Mouse (Mus musculus): ENCODE results near the gene Magi1. TPM values are rescaled to one million over a fixed set of nuclear protein-coding genes. Genes with fewer than 3 reads are reported as not detected.

Gene Magi1
- polyA plus RNA-seq, 1 experiment from 2014 or later: 25.3 TPM

DNA sequence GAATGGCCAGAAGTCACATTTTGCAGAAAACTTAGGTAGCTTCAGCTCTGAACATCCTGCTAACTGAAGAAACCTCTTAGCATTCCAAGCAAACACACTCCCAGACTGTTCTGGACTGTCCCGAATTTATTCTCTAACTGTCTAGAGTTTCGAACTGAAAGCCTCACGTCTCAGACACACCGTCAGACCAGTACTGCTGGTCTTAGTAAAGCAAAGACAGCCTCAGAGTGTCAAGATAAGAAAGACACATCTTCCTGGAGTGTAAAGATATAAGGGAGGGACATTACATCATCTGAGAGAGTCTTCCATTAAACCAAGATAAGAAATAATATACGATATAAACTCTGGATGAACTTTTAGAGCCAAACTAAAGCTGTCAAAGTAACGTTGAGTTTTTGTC lies 158.6 kb downstream of the Magi1 start:
- Histone ChIP-seq H3K9me3 (ENCODE audit: control insufficient read depth, low read length) (no peaks in the 10 kb centered on the region), H3K4me1 (replicated peaks; ENCODE audit: control insufficient read depth, insufficient read depth, low read length) (0 out of 2 replicates have a peak, but pooled peaks cover 4% of the 10 kb centered on the region), H3K4me3 (replicated peaks; ENCODE audit: low read length) (no peak overlapping the region), H3K27ac (no peak overlapping the region), H3K9ac (no peak overlapping the region), H3K36me3 (replicated peaks; ENCODE audit: control insufficient read depth, insufficient read depth) (no peaks in the 10 kb centered on the region), H3K4me2 (replicated peaks) (no peak overlapping the region), H3K27me3 (ENCODE audit: control insufficient read depth, insufficient read depth, low read length) (no peaks in the 10 kb centered on the region)
- DNase-seq (ENCODE audit: low spot score) (no peak), ATAC-seq (ENCODE audit: low FRiP score) (no peak)
- WGBS: 87% methylated on average over 6 of the region's 6 CpGs

DNA sequence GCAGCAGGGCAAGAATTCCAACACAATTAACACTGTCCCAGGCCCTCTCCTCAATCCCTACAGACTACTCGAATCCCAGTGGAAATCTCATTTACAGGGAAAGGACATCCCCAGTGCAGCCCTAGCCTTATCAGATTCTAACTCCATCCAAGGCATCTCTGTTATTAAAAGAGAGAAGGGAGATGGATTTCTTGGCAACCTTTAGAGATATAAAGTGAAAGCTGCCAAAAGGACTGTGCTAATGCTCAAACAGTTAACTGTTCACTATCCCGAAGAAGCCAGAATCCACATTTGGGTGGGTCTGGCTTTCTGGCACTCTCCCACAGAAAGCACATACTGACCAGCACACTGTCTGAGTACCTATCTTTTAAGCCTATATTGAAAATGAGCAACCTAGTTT lies 159.4 kb downstream of the Magi1 start:
- WGBS: 65% methylated on average over 2 of the region's 2 CpGs
- no peak overlapping the region for H3K4me3 ChIP-seq (replicated peaks; ENCODE audit: low read length)
- no peak for ATAC-seq (ENCODE audit: low FRiP score)
- H3K27ac ChIP-seq: no peak overlapping the region
- H3K9ac ChIP-seq: no peak overlapping the region
- 0 out of 2 replicates have a peak, but pooled peaks cover 4% of the 10 kb centered on the region for H3K4me1 ChIP-seq (replicated peaks; ENCODE audit: control insufficient read depth, insufficient read depth, low read length)
- no peaks in the 10 kb centered on the region for H3K27me3 ChIP-seq (ENCODE audit: control insufficient read depth, insufficient read depth, low read length)
- no peaks in the 10 kb centered on the region for H3K9me3 ChIP-seq (ENCODE audit: control insufficient read depth, low read length)
- no peak for DNase-seq (ENCODE audit: low spot score)
- no peak overlapping the region for H3K4me2 ChIP-seq (replicated peaks)
- no peaks in the 10 kb centered on the region for H3K36me3 ChIP-seq (replicated peaks; ENCODE audit: control insufficient read depth, insufficient read depth)

DNA sequence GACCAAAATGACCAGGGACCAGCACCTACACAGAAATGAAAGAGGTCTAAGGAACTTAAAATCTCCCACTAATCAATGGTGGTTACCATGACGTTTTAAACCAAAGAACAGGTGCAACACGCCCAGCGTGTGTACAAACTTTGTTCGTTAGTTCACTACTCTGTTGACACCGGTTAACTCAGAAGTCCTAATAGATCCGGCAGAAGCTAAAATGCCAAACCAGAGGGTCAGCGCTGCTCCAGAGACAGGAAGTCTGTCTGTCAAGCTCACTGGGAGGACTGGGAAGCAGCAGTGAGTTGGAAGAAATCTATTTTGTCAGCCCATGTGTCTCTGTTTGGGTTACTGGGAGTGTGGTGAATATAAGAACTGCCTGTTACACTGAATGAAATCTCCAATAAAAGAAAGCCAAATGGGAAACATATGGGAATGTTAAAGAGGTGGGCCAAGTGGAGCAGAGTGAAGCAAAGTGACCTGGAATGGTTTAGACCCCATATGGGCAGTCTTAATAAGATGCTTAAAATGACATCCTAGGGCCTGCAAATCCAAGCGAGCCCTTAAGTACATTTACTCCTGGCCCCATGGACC lies 161.1 kb downstream of the Magi1 start:
- Histone ChIP-seq H3K4me1 (replicated peaks; ENCODE audit: control insufficient read depth, insufficient read depth, low read length) (no peaks in the 10 kb centered on the region), H3K27me3 (ENCODE audit: control insufficient read depth, insufficient read depth, low read length) (no peaks in the 10 kb centered on the region), H3K9me3 (ENCODE audit: control insufficient read depth, low read length) (no peaks in the 10 kb centered on the region), H3K4me3 (replicated peaks; ENCODE audit: low read length) (no peak overlapping the region), H3K4me2 (replicated peaks) (no peak overlapping the region), H3K27ac (no peak overlapping the region), H3K36me3 (replicated peaks; ENCODE audit: control insufficient read depth, insufficient read depth) (no peaks in the 10 kb centered on the region), H3K9ac (no peak overlapping the region)
- no peak for DNase-seq (ENCODE audit: low spot score)
- WGBS: 81% methylated on average over 8 of the region's 8 CpGs
- no peak for ATAC-seq (ENCODE audit: low FRiP score)

DNA sequence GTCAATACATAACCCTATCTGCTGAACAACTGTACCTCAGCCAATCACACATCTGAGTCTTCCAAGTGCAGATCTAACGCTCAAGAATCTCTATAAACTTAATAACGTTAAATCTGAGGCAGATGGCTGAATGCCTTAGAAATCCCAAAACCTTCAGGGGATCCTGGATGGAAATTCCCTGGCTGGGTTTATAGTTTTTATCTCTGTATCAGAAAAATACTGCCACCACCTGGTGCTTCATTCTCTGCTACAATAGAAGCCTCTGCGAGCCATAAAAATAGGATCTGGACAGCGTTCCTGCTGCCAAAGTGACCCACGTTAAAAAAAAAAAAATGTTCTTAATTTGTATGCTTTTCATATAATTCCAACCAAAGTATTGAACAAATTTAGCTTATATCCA lies 162.2 kb downstream of the Magi1 start:
- Histone ChIP-seq H3K4me3 (replicated peaks; ENCODE audit: low read length) (no peak overlapping the region), H3K4me2 (replicated peaks) (no peak overlapping the region), H3K9ac (no peak overlapping the region), H3K27me3 (ENCODE audit: control insufficient read depth, insufficient read depth, low read length) (no peaks in the 10 kb centered on the region), H3K4me1 (replicated peaks; ENCODE audit: control insufficient read depth, insufficient read depth, low read length) (no peaks in the 10 kb centered on the region), H3K36me3 (replicated peaks; ENCODE audit: control insufficient read depth, insufficient read depth) (no peaks in the 10 kb centered on the region), H3K9me3 (ENCODE audit: control insufficient read depth, low read length) (no peaks in the 10 kb centered on the region), H3K27ac (no peak overlapping the region)
- DNase-seq (ENCODE audit: low spot score) (no peak), ATAC-seq (ENCODE audit: low FRiP score) (no peak)
- 60% methylated on average over 5 of the region's 5 CpGs for WGBS

DNA sequence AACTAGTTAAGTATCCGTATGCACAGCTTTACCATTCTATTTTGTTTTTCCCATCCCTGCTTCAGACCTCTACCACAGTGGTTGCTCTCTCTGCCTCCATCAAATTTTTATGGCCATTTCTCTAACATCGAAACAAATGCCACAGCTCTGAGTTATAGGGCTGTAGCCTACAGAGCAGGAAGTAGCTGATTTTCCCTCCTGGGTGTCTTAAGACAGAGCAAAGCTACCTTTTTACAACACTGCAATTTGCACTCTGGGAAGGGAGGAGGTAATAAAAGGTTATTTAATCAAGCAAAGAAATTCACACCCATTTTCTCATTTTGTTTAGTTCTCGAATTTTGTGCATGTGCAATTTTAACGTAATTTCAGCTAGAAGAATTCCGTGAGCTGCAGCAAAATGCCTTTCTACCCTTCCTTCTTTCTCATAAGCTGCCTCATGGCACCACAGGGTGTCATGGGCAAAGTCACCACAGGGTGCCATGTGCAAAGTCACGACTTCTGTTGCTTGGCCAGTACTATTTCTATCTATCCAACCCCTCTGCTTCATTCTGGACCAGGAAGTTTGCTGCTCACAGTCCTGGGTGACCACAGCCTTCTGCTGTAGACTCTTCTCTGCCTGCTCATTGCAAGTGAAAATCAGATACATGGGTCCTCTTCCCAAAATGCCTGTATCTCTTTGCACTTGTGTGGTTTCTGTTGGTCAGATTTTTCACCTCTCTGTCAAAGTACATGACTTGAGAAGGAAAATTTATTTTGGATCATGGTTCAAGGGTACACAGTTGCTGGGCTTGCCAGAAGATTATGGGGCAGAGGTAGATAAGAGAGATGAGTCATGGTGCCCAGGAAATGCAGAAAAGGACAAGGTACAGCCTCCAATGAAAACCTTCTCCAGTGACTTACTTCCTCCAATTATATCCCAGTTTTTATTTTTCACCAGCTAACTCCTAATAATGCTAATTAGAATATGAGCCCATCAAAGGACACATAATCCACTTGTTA lies 167.0 kb downstream of the Magi1 start:
- Histone ChIP-seq H3K9ac (no peak overlapping the region), H3K4me1 (replicated peaks; ENCODE audit: control insufficient read depth, insufficient read depth, low read length) (no peaks in the 10 kb centered on the region), H3K36me3 (replicated peaks; ENCODE audit: control insufficient read depth, insufficient read depth) (no peaks in the 10 kb centered on the region), H3K4me2 (replicated peaks) (no peak overlapping the region), H3K27ac (no peak overlapping the region), H3K4me3 (replicated peaks; ENCODE audit: low read length) (no peak overlapping the region), H3K9me3 (ENCODE audit: control insufficient read depth, low read length) (no peaks in the 10 kb centered on the region), H3K27me3 (ENCODE audit: control insufficient read depth, insufficient read depth, low read length) (no peaks in the 10 kb centered on the region)
- DNase-seq (ENCODE audit: low spot score) (no peak), ATAC-seq (ENCODE audit: low FRiP score) (no peak)
- WGBS: 84% methylated on average over 6 of the region's 6 CpGs

DNA sequence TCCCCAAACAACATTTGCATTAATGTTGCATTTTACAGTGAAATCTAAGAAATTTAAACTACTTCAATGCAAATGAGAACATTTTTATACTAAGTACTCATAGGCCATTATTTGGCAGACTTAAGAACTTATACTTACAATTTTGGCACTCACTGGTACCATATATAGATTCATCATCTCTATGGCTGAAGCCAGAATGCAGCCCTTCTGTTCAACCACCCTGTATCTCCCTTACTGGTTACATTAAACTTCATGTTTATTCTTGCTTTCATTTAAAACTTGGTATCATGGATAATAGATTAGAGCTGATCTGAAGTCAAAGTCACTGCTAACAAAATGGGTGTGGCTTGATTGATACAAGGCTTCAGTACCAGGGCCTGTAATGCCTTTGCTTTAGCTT lies 171.9 kb downstream of the Magi1 start:
- no peak for DNase-seq (ENCODE audit: low spot score)
- H3K27me3 ChIP-seq (ENCODE audit: control insufficient read depth, insufficient read depth, low read length): no peaks in the 10 kb centered on the region
- H3K9ac ChIP-seq: no peak overlapping the region
- no peak overlapping the region for H3K4me2 ChIP-seq (replicated peaks)
- H3K27ac ChIP-seq: no peak overlapping the region
- H3K4me1 ChIP-seq (replicated peaks; ENCODE audit: control insufficient read depth, insufficient read depth, low read length): no peaks in the 10 kb centered on the region; the same call in 1 of the 2 replicates
- H3K4me3 ChIP-seq (replicated peaks; ENCODE audit: low read length): no peak overlapping the region
- H3K9me3 ChIP-seq (ENCODE audit: control insufficient read depth, low read length): no peaks in the 10 kb centered on the region
- H3K36me3 ChIP-seq (replicated peaks; ENCODE audit: control insufficient read depth, insufficient read depth): no peaks in the 10 kb centered on the region
- ATAC-seq (ENCODE audit: low FRiP score): no peak

DNA sequence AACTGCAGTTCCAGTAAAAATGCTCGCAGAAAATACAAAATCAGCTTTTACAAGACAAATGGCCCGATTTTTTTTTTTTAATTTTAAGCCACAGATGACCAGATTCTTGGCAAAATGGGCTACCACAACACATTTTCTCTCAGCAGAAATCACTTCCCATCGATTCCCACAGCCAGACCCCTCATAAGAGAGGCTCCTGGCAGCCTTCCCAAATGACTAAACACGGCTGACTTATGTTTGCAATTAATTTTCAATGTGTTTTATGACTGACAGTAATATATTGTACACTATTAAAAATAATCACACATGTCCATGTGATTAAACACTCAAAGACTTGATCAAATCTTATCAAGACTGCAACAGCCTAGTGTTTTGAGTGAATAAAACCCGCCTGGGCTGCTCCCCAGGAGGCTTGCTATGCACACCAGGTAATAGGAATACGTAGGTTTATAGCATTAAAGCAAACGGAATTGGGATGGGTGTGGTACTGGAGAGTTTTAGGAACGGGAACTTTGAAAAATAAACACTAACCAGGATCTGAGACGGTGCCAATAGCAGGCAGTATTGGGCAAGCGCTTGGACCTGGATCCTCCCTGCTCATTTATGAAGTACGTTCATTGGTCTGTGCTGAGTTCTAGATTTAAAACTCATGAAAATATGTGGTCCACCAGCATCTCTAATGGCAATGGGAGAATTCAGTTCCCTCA lies 176.2 kb downstream of the Magi1 start:
- Histone ChIP-seq H3K27me3 (ENCODE audit: control insufficient read depth, insufficient read depth, low read length) (no peaks in the 10 kb centered on the region), H3K9ac (no peak overlapping the region), H3K9me3 (ENCODE audit: control insufficient read depth, low read length) (no peaks in the 10 kb centered on the region), H3K27ac (no peak overlapping the region), H3K4me3 (replicated peaks; ENCODE audit: low read length) (no peak overlapping the region), H3K36me3 (replicated peaks; ENCODE audit: control insufficient read depth, insufficient read depth) (no peaks in the 10 kb centered on the region), H3K4me2 (replicated peaks) (no peak overlapping the region), H3K4me1 (replicated peaks; ENCODE audit: control insufficient read depth, insufficient read depth, low read length) (peaks cover 3% of the 10 kb centered on the region)
- ATAC-seq (ENCODE audit: low FRiP score): no peak
- 65% methylated on average over 11 of the region's 11 CpGs for WGBS
- DNase-seq (ENCODE audit: low spot score): no peak

DNA sequence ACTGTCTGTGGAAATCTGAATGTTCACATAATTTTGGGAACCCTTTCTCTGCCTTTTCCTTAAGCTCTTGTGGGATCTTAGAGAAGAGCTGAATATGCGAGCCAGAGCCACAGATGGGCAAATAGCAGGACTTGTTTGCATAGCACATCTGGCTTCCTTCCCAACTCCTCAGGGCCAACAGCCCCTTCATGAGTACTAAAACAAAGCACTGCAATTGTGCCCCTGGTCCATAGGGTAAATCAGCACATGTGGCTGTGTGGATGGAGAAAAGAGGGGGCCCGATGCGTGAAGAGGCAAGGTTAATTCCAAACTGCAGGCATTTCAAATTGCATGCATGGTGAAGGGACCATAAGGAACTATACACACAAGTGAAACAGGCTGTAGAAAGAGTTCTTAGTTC lies 180.1 kb downstream of the Magi1 start:
- no peak overlapping the region for H3K27ac ChIP-seq
- WGBS: 58% methylated on average over 3 of the region's 3 CpGs
- H3K27me3 ChIP-seq (ENCODE audit: control insufficient read depth, insufficient read depth, low read length): no peaks in the 10 kb centered on the region
- ATAC-seq (ENCODE audit: low FRiP score): no peak
- no peak for DNase-seq (ENCODE audit: low spot score)
- no peak overlapping the region for H3K9ac ChIP-seq
- H3K4me2 ChIP-seq (replicated peaks): no peak overlapping the region
- no peaks in the 10 kb centered on the region for H3K9me3 ChIP-seq (ENCODE audit: control insufficient read depth, low read length)
- no peak overlapping the region for H3K4me3 ChIP-seq (replicated peaks; ENCODE audit: low read length)
- peaks cover 3% of the 10 kb centered on the region for H3K4me1 ChIP-seq (replicated peaks; ENCODE audit: control insufficient read depth, insufficient read depth, low read length)
- H3K36me3 ChIP-seq (replicated peaks; ENCODE audit: control insufficient read depth, insufficient read depth): no peaks in the 10 kb centered on the region

DNA sequence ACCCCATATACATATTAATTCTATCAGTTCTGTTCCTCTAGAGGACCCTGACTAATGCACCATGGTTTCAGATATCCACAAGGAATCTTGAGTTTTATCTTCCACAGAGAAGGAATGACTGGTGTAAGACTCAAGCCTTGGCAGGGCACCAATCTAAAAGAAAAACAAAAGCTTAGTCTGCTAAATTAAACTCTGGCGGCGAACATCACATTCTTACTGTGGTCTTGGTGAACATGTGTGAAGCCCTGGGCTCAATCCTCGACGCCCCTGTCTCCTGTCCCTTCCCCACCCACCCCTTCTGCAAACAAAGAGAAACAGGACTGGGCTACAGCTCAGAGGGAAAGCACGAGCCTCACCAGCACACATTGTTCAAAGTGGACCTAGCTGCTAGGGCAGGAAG lies 182.5 kb downstream of the Magi1 start:
- Histone ChIP-seq H3K9ac (no peak overlapping the region), H3K4me1 (replicated peaks; ENCODE audit: control insufficient read depth, insufficient read depth, low read length) (peaks cover 3% of the 10 kb centered on the region; the same call in 1 of the 2 replicates), H3K36me3 (replicated peaks; ENCODE audit: control insufficient read depth, insufficient read depth) (no peaks in the 10 kb centered on the region), H3K27ac (no peak overlapping the region), H3K27me3 (ENCODE audit: control insufficient read depth, insufficient read depth, low read length) (no peaks in the 10 kb centered on the region), H3K4me2 (replicated peaks) (no peak overlapping the region), H3K4me3 (replicated peaks; ENCODE audit: low read length) (no peak overlapping the region), H3K9me3 (ENCODE audit: control insufficient read depth, low read length) (no peaks in the 10 kb centered on the region)
- DNase-seq (ENCODE audit: low spot score) (no peak), ATAC-seq (ENCODE audit: low FRiP score) (no peak)
- 61% methylated on average over 5 of the region's 5 CpGs for WGBS
